Mouse (Mus musculus): ENCODE data around the gene Ankrd27. TPM values are rescaled to one million over a fixed set of nuclear protein-coding genes. Genes with fewer than 3 reads are reported as not detected.

Gene Ankrd27
- total and polyA plus RNA-seq, 3 experiments, result 49.0 to 103 (median 74.9) TPM

- Histone ChIP-seq H3K36me3 (ENCODE audit: control insufficient read depth in 1 of 2, insufficient read depth in 2 of 2, low read length in 2 of 2) (no peaks in the 10 kb centered on the region), H3K4me1 (ENCODE audit: control insufficient read depth in 1 of 2, insufficient read depth in 2 of 2, low read length in 2 of 2) (no peaks in the 10 kb centered on the region), H3K9me3 (replicated peaks; ENCODE audit: insufficient read depth, low read length) (no peaks in the 10 kb centered on the region), H3K79me2 (ENCODE audit: control insufficient read depth, insufficient read depth, low read length, poor library complexity) (no peaks in the 10 kb centered on the region), H3K27ac (ENCODE audit: control insufficient read depth, low read depth, low read length) (no peak overlapping the region), H3K27me3 (ENCODE audit: control insufficient read depth in 1 of 2, insufficient read depth in 2 of 2, low read length in 2 of 2) (no peaks in the 10 kb centered on the region), H3K4me3 (ENCODE audit: control insufficient read depth in 1 of 2, insufficient read depth in 1 of 2, low read depth in 2 of 2, low read length in 2 of 2) (no peak overlapping the region), H3K9ac (ENCODE audit: control insufficient read depth, low read depth, low read length, poor library complexity, severe bottlenecking) (no peak overlapping the region)
- TF ChIP-seq SMC3 (IDR thresholded peaks at IDR 0.05; ENCODE audit: low read depth, low read length), result peak; percentile 66
- TF ChIP-seq CHD2 (IDR thresholded peaks at IDR 0.05; ENCODE audit: low read length), result no peak
- TF ChIP-seq ZC3H11A (IDR thresholded peaks at IDR 0.05; ENCODE audit: low read depth, low read length), result peak; percentile 30
- peak; percentile 69 for TF ChIP-seq RAD21 (IDR thresholded peaks at IDR 0.05; ENCODE audit: low read depth, low read length)
- TF ChIP-seq CTCF (IDR thresholded peaks at IDR 0.05 in 2 of 3, conservative IDR thresholded peaks at IDR 0.05 in 1 of 3; ENCODE audit: control insufficient read depth in 1 of 3, insufficient read depth in 1 of 3, low read depth in 2 of 3, low read length in 3 of 3, poor library complexity in 1 of 3, severe bottlenecking in 1 of 3), result peak; percentile 73 to 90 (median 81)
- DNase-seq (ENCODE audit: low read depth, low spot score), result peak; percentile 67
Observed at GRCm38 (mm10) chr7:35659173-35659572, 73.1 kb downstream of the Ankrd27 start.

- Histone ChIP-seq H3K9ac (ENCODE audit: control insufficient read depth, low read depth, low read length, poor library complexity, severe bottlenecking) (no peak overlapping the region), H3K9me3 (replicated peaks; ENCODE audit: insufficient read depth, low read length) (no peaks in the 10 kb centered on the region), H3K4me1 (ENCODE audit: control insufficient read depth in 1 of 2, insufficient read depth in 2 of 2, low read length in 2 of 2) (no peaks in the 10 kb centered on the region), H3K4me3 (ENCODE audit: control insufficient read depth in 1 of 2, insufficient read depth in 1 of 2, low read depth in 2 of 2, low read length in 2 of 2) (no peak overlapping the region), H3K27ac (ENCODE audit: control insufficient read depth, low read depth, low read length) (no peak overlapping the region), H3K79me2 (ENCODE audit: control insufficient read depth, insufficient read depth, low read length, poor library complexity) (no peaks in the 10 kb centered on the region), H3K27me3 (ENCODE audit: control insufficient read depth in 1 of 2, insufficient read depth in 2 of 2, low read length in 2 of 2) (no peaks in the 10 kb centered on the region), H3K36me3 (ENCODE audit: control insufficient read depth in 1 of 2, insufficient read depth in 2 of 2, low read length in 2 of 2) (no peaks in the 10 kb centered on the region)
- no peak for DNase-seq (ENCODE audit: low read depth, low spot score)
- TF ChIP-seq UBTF (IDR thresholded peaks at IDR 0.05; ENCODE audit: borderline replicate concordance, insufficient read depth, low read depth, low read length) (no peak), JUND (IDR thresholded peaks at IDR 0.05; ENCODE audit: low read depth, low read length) (no peak), MYC (IDR thresholded peaks at IDR 0.05; ENCODE audit: low read depth, low read length) (no peak), GABPA (IDR thresholded peaks at IDR 0.05; ENCODE audit: low read depth, low read length) (no peak), EP300 (IDR thresholded peaks at IDR 0.05; ENCODE audit: low read depth in 1 of 2, low read length in 2 of 2) (no peak), CTCF (IDR thresholded peaks at IDR 0.05 in 2 of 3, conservative IDR thresholded peaks at IDR 0.05 in 1 of 3; ENCODE audit: control insufficient read depth in 1 of 3, insufficient read depth in 1 of 3, low read depth in 2 of 3, low read length in 3 of 3, poor library complexity in 1 of 3, severe bottlenecking in 1 of 3) (no peak), BHLHE40 (IDR thresholded peaks at IDR 0.05; ENCODE audit: borderline replicate concordance, low read depth, low read length) (no peak), ZMIZ1 (IDR thresholded peaks at IDR 0.05; ENCODE audit: low read depth, low read length) (no peak), TCF12 (IDR thresholded peaks at IDR 0.05; ENCODE audit: low read depth, low read length) (no peak), RCOR1 (IDR thresholded peaks at IDR 0.05; ENCODE audit: low read depth, low read length) (no peak), SMC3 (IDR thresholded peaks at IDR 0.05; ENCODE audit: low read depth, low read length) (no peak), TBP (IDR thresholded peaks at IDR 0.05; ENCODE audit: low read depth, low read length) (no peak), POLR2AphosphoS5 (IDR thresholded peaks at IDR 0.05; ENCODE audit: borderline replicate concordance, low read depth, low read length) (no peak), ZNF384 (IDR thresholded peaks at IDR 0.05; ENCODE audit: low read depth, low read length) (no peak), CHD2 (IDR thresholded peaks at IDR 0.05; ENCODE audit: low read length) (no peak), POLR2AphosphoS2 (IDR thresholded peaks at IDR 0.05; ENCODE audit: low read length) (no peak), TAL1 (IDR thresholded peaks at IDR 0.05; ENCODE audit: low read length) (no peak), KAT2A (conservative IDR thresholded peaks at IDR 0.05; ENCODE audit: low read depth, low read length) (no peak)
Observed at GRCm38 (mm10) chr7:35663790-35664376, 77.8 kb downstream of the Ankrd27 start.
